Mouse (Mus musculus) testis, adult 2 months (tissue): ENCODE results near the gene Wdr73.

ENCODE experiments used
- CTCF ChIP-seq: fragments of 200-500 bp; IDR thresholded peaks from 2 replicates; pipeline ENCODE4 v1.5.1; 2012; ENCODE audit warnings: low read depth, mild to moderate bottlenecking, inconsistent platforms, low read length, moderate library complexity; ENCODE audit not compliant: control insufficient read depth, insufficient read depth, insufficient replicate concordance
- POLR2A ChIP-seq: fragments of 200-500 bp; IDR thresholded peaks from 2 replicates; pipeline ENCODE4 v1.6.1; 2012; ENCODE audit warnings: low read depth, mild to moderate bottlenecking, inconsistent platforms, low read length, moderate library complexity; ENCODE audit not compliant: control insufficient read depth

GRCm38 (mm10) chr7:80860729-80861274 is 40.3 kb downstream of the Wdr73 start, which contains the start of gene Zscan2:
- TF ChIP-seq POLR2A (peak; percentile 58; the same call in 1 of the 2 replicates), CTCF (no peak)
